9 mouse cellular contexts compared by ENCODE assay signal in genomic region chrX:48518808-48519548, GRCm38 (mm10). TPM values are rescaled to one million over a fixed set of nuclear protein-coding genes. Genes with fewer than 3 reads are reported as not detected.
DNase-seq lines count a peak whose midpoint lies in the region; ATAC-seq lines count a peak whose summit lies in the region.
"Had no signal": no experiment of that assay in that cellular context is flagged by ENCODE, and none has a peak within 500 bp of the region (broad histone marks: within the 10 kb centered on the region; RNA-seq: fewer than 3 reads in every experiment).

Rab33a (plus strand) TSS chrX:48519285.

- peak within 1 kb of the TSS; percentile 55 for H3K4me3 ChIP-seq in heart, embryonic 12.5 days
- peak within 1 kb of the TSS; percentile 57 for H3K4me3 ChIP-seq in forebrain, embryonic 10.5 days
- peak within 1 kb of the TSS; percentile 44 for H3K4me3 ChIP-seq in liver, embryonic 13.5 days (replicated peaks)

- H3K36me3 ChIP-seq in heart, embryonic 12.5 days, result no peaks in the 10 kb centered on the region
- no peaks in the 10 kb centered on the region for H3K36me3 ChIP-seq in forebrain, embryonic 10.5 days (replicated peaks)
- no peaks in the 10 kb centered on the region for H3K36me3 ChIP-seq in liver, embryonic 13.5 days
- H3K36me3 ChIP-seq: G1E had no signal

- H3K9me3 ChIP-seq in heart, embryonic 12.5 days (replicated peaks), result no peaks in the 10 kb centered on the region
- H3K9me3 ChIP-seq in forebrain, embryonic 10.5 days, result no peaks in the 10 kb centered on the region
- H3K9me3 ChIP-seq in liver, embryonic 13.5 days (replicated peaks), result 0 out of 2 replicates have a peak, but pooled peaks cover 4% of the 10 kb centered on the region
- H3K9me3 ChIP-seq: G1E had no signal

- peak within 1 kb of the TSS; percentile 86 for H3K4me2 ChIP-seq in heart, embryonic 12.5 days
- H3K4me2 ChIP-seq in liver, embryonic 13.5 days, result peak within 1 kb of the TSS; percentile 63

- H3K9ac ChIP-seq in heart, embryonic 12.5 days, result peak within 1 kb of the TSS; percentile 74
- peak within 1 kb of the TSS; percentile 26; the same call in 1 of the 2 replicates for H3K9ac ChIP-seq in liver, embryonic 13.5 days

- no peaks in the 10 kb centered on the region for H3K27me3 ChIP-seq in heart, embryonic 12.5 days (replicated peaks)
- H3K27me3 ChIP-seq in forebrain, embryonic 10.5 days (ENCODE audit: poor library complexity, severe bottlenecking), result no peaks in the 10 kb centered on the region; the same call in 1 of the 2 replicates
- peaks cover 19% of the 10 kb centered on the region for H3K27me3 ChIP-seq in liver, embryonic 13.5 days

- no peak for DNase-seq in heart, postnatal 36 days
- DNase-seq in adrenal gland, postnatal 25 days, result no peak
- DNase-seq in forebrain, embryonic 10.5 days (ENCODE audit: extremely low spot score, low spot score), result peak; percentile 33
- DNase-seq in induced T-regulatory cell, adult 2 months (ENCODE audit: low read depth), result peak; percentile 14
- DNase-seq in liver, embryonic 13.5 days, result no peak
- peak; percentile 49 to 52 for DNase-seq in right cerebral cortex, adult 2 months (ENCODE audit: low spot score in 2 of 2)
- no peak for DNase-seq in urinary bladder, postnatal 4 days (ENCODE audit: low spot score in 2 of 2)

- no peak within 1 kb of the TSS for H3K27ac ChIP-seq in heart, embryonic 12.5 days (ENCODE audit: poor library complexity, severe bottlenecking)
- peak within 1 kb of the TSS; percentile 86 for H3K27ac ChIP-seq in forebrain, embryonic 10.5 days
- H3K27ac ChIP-seq in liver, embryonic 13.5 days, result no peak within 1 kb of the TSS

- H3K4me1 ChIP-seq in heart, embryonic 12.5 days (replicated peaks), result 0 out of 2 replicates have a peak, but pooled peaks cover 4% of the 10 kb centered on the region
- H3K4me1 ChIP-seq in forebrain, embryonic 10.5 days, result peaks cover 21% of the 10 kb centered on the region
- peaks cover 5% of the 10 kb centered on the region for H3K4me1 ChIP-seq in liver, embryonic 13.5 days (replicated peaks)

- intact Hi-C loops in heart, postnatal 36 days (cut with DNase I), result loop anchor here (10.0 kb wide), 1 partner anchor 234 kb away; no protein-coding TSS in a partner anchor

- WGBS in heart, embryonic 12.5 days, result 23% methylated on average over 33 of the region's 33 CpGs
- 14% methylated on average over 33 of the region's 33 CpGs for WGBS in forebrain, embryonic 10.5 days
- WGBS in liver, embryonic 13.5 days (ENCODE audit: insufficient replicate concordance), result 23% methylated on average over 33 of the region's 33 CpGs

- ATAC-seq in heart, embryonic 12.5 days (ENCODE audit: insufficient number of reproducible peaks, low FRiP score), result peak; percentile 77
- peak; percentile 34; the same call in 1 of the 2 replicates for ATAC-seq in liver, embryonic 13.5 days (ENCODE audit: low read depth)

RNA-seq across cellular contexts. Expression of gene Rab33a, which starts in this region (rescaled TPM):
- 5.7 and 6.5 TPM in 2 replicates for polyA plus RNA-seq in heart, embryonic 12.5 days (2016; fragmentation: Nextera tagmentation; extraction: Ambion mirVana)
- total RNA-seq in heart, postnatal 36 days (2021), result under 1 TPM in 1 of 2 experiments, not detected in 1; 0.53 TPM
- total RNA-seq in adrenal gland, postnatal 25 days (2021), result 17.8 and 24.4 TPM in 2 replicates
- 10.6 and 10.8 TPM in 2 replicates for polyA plus RNA-seq in forebrain, embryonic 10.5 days (2016; fragmentation: Nextera tagmentation; extraction: Ambion mirVana)
- polyA plus RNA-seq in liver, embryonic 13.5 days (2015; fragmentation: Nextera tagmentation; extraction: Ambion mirVana), result 0.53 and 0.56 TPM in 2 replicates
- total RNA-seq: G1E had no signal

Comparison
In these comparisons a context has a peak if more than half of its experiments do, and no peak if none do; other contexts are left out.
1. RNA of gene Rab33a (total RNA-seq): 17.8 to 24.4 TPM in adrenal gland, postnatal 25 days; 0.53 TPM in heart, postnatal 36 days; every median in the first group is over 10 times any median in the second.
2. Peak in ATAC-seq, H3K4me3 ChIP-seq, H3K9ac ChIP-seq and H3K4me2 ChIP-seq in liver, embryonic 13.5 days; RNA of the gene not detected or under 1 TPM.
3. DNase-seq: peak in forebrain, embryonic 10.5 days (single experiment), induced T-regulatory cell, adult 2 months (single experiment) and right cerebral cortex, adult 2 months (2 of 2); none in heart, postnatal 36 days (0 of 2), adrenal gland, postnatal 25 days (single experiment), liver, embryonic 13.5 days (single experiment) and urinary bladder, postnatal 4 days (0 of 2).
4. Peak in every context shown above with its lines, with median percentiles within 50 percentile points of each other: H3K4me3 ChIP-seq.